Mouse (Mus musculus) forebrain, embryonic 11.5 days (tissue): ENCODE results near the gene Nell1. TPM values are rescaled to one million over a fixed set of nuclear protein-coding genes. Genes with fewer than 3 reads are reported as not detected.

Source experiments
- ATAC-seq: fragments of 200-750 bp; cut with Nextera tagmentation; replicated peaks from 2 replicates; pipeline ENCODE4 v1.8.0; 2017; ENCODE audit warnings: moderate TSS enrichment; ENCODE audit not compliant: low FRiP score
- DNase-seq: peaks from one replicate; pipeline ENCODE4 v3.0.0-alpha.2; 2017; ENCODE audit warnings: low spot score
- H3K27ac ChIP-seq: fragments of 300-500 bp; sonication (generic); 2 replicates; pipeline ENCODE4 v1.5.1; 2014; ENCODE audit warnings: low read depth, low read length
- H3K27me3 ChIP-seq: fragments of 300-500 bp; sonication (generic); 2 replicates; pipeline ENCODE4 v1.6.1; 2014; ENCODE audit warnings: mild to moderate bottlenecking, low read length, mixed read lengths; ENCODE audit not compliant: control insufficient read depth, insufficient read depth
- H3K36me3 ChIP-seq: fragments of 300-500 bp; sonication (generic); 2 replicates; pipeline ENCODE4 v1.6.1; 2014; ENCODE audit warnings: mild to moderate bottlenecking, low read length, moderate library complexity, mixed read lengths; ENCODE audit not compliant: control insufficient read depth, insufficient read depth
- H3K4me1 ChIP-seq: fragments of 300-500 bp; sonication (generic); replicated peaks from 2 replicates; pipeline ENCODE4 v1.6.1; 2014; ENCODE audit warnings: low read length, mixed read lengths; ENCODE audit not compliant: control insufficient read depth, insufficient read depth
- H3K4me2 ChIP-seq: fragments of 300-500 bp; sonication (generic); 2 replicates; pipeline ENCODE4 v1.6.1; 2014; ENCODE audit warnings: low read depth, mild to moderate bottlenecking, low read length, moderate library complexity, mixed read lengths; ENCODE audit not compliant: severe bottlenecking
- H3K4me3 ChIP-seq: fragments of 300-500 bp; sonication (generic); 2 replicates; pipeline ENCODE4 v1.5.1; 2014; ENCODE audit warnings: low read depth, low read length
- H3K9ac ChIP-seq: fragments of 300-500 bp; sonication (generic); 2 replicates; pipeline ENCODE4 v1.6.1; 2014; ENCODE audit warnings: low read length
- H3K9me3 ChIP-seq: fragments of 300-500 bp; sonication (generic); 2 replicates; pipeline ENCODE4 v1.6.1; 2016; ENCODE audit warnings: low read length, mixed read lengths; ENCODE audit not compliant: control insufficient read depth
- WGBS: fragments of 180-500 bp; shearing (Covaris S2); extraction: QIAGEN DNeasy Blood & Tissue Kit; methylation state at CpG from one replicate; pipeline ENCODE4 v1.1.7; 2014; 5-methylcytosine and 5-hydroxymethylcytosine counted together
- polyA plus RNA-seq: library from polyadenylated mRNA; unstranded; fragments of >200 nt; fragmentation: Nextera tagmentation; extraction: Ambion mirVana; gene quantifications from 2 replicates; pipeline ENCODE4 v1.2.1, GENCODE M21; 2014

Nell1 gene
- polyA plus RNA-seq, 1 experiment from 2014 or later: 0.92 TPM

DNA sequence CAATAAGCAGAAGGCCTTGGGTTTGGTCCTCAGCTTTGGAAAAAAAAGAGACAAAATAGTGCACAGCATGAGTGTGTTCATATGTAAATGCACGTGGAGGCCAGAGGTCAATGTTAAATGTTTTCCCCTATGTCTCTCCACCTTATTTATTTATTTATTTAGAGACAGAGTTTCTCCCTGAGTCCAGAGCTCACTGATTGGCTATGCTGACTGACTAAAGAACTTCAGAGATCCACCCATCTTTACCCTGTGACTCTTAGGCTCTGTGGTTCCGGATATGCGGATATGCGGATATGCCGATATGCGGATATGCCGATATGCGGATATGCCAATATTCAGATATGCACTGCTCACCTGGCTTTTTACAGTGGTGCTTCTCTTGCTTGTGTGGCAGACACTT, 11.3 kb downstream of the Nell1 start:
- H3K4me3 ChIP-seq: no peak overlapping the region
- WGBS: 93% methylated on average over 8 of the region's 8 CpGs
- no peak overlapping the region for H3K9ac ChIP-seq
- no peak for DNase-seq
- H3K4me1 ChIP-seq: peaks cover 4% of the 10 kb centered on the region; the same call in 1 of the 2 replicates
- no peak overlapping the region for H3K27ac ChIP-seq
- peaks cover 4% of the 10 kb centered on the region; the same call in 1 of the 2 replicates for H3K27me3 ChIP-seq
- no peaks in the 10 kb centered on the region for H3K36me3 ChIP-seq
- H3K4me2 ChIP-seq: no peak overlapping the region
- no peaks in the 10 kb centered on the region for H3K9me3 ChIP-seq
- ATAC-seq: no peak

DNA sequence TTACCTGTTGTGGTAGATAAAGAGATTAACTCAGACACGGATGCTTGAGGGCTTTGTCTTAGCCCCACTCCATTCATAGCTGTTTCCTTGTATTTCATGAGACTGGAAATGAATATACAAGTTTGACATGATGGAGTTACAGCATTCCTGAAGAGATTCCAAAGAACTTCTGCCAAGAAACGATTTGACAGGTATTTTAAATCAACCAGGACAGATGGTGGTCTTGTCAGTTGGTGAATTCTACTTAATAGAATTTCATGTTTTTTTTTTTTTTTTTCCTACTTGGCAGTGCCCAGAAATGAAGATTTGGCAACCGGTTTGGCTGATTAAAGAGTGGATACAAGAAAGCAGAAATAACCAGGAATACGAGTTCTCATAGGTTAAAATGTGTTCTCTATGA, 24.7 kb downstream of the Nell1 start:
- no peaks in the 10 kb centered on the region for H3K36me3 ChIP-seq
- no peak overlapping the region for H3K4me3 ChIP-seq
- no peak overlapping the region for H3K9ac ChIP-seq
- no peaks in the 10 kb centered on the region for H3K4me1 ChIP-seq
- H3K4me2 ChIP-seq: no peak overlapping the region
- no peak for ATAC-seq
- no peak overlapping the region for H3K27ac ChIP-seq
- no peaks in the 10 kb centered on the region for H3K9me3 ChIP-seq
- WGBS: 82% methylated on average over 4 of the region's 4 CpGs
- H3K27me3 ChIP-seq: no peaks in the 10 kb centered on the region
- DNase-seq: no peak

DNA sequence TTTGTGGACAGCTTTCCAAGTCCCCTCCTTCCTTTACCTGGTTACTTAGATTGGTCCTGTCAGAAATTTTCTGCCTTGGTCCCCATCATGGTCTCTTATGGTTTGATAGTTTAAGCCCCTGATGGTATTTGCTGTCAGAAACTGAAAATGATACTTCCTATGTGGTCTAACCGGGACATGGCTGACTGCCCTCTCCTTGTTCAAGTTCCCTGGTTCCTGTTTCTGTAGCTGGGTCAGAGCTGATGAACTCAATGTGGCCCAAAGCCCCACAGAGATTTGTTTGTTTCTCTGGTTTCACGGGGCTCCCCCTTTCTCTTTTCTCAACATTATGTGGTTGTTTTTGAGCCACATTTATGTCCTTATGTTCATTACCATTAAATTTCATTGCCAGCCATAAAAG, 30.6 kb downstream of the Nell1 start:
- Histone ChIP-seq H3K4me3 (no peak overlapping the region), H3K9ac (no peak overlapping the region), H3K27ac (no peak overlapping the region), H3K4me2 (no peak overlapping the region), H3K27me3 (no peaks in the 10 kb centered on the region), H3K4me1 (no peaks in the 10 kb centered on the region), H3K36me3 (no peaks in the 10 kb centered on the region), H3K9me3 (no peaks in the 10 kb centered on the region)
- no peak for DNase-seq
- WGBS: 78% methylated on average over 2 of the region's 2 CpGs
- no peak for ATAC-seq

DNA sequence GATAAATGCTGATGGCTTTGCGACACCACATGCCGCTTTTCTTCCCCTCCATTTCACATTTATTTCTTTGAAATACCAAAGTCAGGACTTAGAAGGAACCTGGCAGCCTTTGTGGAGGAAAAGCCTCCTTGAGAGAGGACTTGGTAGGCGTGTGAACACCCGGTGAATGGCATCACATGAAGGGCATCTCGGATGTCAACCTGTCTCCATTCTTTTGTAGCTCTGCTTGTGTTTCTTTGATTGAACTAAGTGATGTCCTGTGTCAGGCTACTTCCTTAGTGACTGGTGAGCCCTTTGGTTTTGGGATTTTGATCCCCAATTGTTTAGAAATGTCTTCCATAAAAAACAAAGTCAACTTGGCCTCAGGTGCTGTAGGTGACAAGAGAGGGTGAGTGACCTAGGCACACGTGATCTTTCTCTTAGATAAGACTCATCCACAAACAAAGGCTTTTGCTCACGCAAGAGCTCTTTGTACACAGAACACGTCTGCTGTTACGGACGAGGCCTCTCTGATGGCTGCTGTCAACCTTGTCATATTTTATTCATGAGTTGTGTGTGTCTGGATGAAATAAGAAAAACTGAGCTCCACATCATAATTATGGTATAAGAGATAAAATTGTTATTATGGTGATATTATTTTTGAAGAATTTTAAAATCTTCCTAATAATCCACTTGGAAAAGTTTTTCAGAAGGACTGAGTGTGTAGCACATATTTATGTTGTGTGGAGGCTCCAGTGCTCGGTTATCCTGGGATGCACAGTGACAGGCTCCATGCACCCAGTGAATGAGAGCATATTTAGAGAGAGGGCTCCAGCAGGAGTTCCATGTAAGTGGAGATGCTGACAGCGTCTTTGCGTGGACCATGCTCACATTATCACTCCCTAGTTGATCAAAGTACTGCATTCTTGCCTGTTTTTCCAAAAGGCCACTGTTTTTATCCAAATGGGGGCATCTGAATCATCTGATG, 60.8 kb downstream of the Nell1 start:
- no peaks in the 10 kb centered on the region for H3K27me3 ChIP-seq
- DNase-seq: no peak
- no peak overlapping the region for H3K27ac ChIP-seq
- no peaks in the 10 kb centered on the region for H3K4me1 ChIP-seq
- H3K4me2 ChIP-seq: no peak overlapping the region
- no peak overlapping the region for H3K4me3 ChIP-seq
- no peaks in the 10 kb centered on the region for H3K36me3 ChIP-seq
- no peak overlapping the region for H3K9ac ChIP-seq
- no peaks in the 10 kb centered on the region for H3K9me3 ChIP-seq
- WGBS: 82% methylated on average over 13 of the region's 13 CpGs
- ATAC-seq: no peak

DNA sequence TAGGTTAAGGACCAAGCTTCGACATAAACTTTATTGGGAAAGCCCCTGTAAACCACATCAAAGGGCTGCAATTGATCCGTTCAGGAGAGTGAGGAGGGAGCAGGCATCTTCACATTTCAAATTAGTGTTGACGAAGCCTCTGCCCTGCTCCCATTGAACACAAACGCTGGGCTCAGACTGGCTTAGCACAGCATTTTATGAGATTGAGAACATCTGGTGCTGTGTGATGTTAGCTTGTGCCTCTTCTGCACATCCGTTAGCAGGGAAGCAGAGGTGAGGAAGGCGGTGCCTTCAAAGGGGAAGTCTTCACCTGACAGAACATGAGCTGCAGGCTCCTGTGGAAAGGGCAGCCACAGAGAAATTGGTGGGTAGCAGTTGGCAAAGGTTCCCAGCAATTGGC, 66.4 kb downstream of the Nell1 start:
- no peak for ATAC-seq
- no peak overlapping the region for H3K4me2 ChIP-seq
- no peak for DNase-seq
- no peak overlapping the region for H3K9ac ChIP-seq
- H3K36me3 ChIP-seq: no peaks in the 10 kb centered on the region
- no peak overlapping the region for H3K27ac ChIP-seq
- no peaks in the 10 kb centered on the region for H3K9me3 ChIP-seq
- H3K4me1 ChIP-seq: no peaks in the 10 kb centered on the region
- no peaks in the 10 kb centered on the region for H3K27me3 ChIP-seq
- WGBS: 72% methylated on average over 6 of the region's 6 CpGs
- H3K4me3 ChIP-seq: no peak overlapping the region

DNA sequence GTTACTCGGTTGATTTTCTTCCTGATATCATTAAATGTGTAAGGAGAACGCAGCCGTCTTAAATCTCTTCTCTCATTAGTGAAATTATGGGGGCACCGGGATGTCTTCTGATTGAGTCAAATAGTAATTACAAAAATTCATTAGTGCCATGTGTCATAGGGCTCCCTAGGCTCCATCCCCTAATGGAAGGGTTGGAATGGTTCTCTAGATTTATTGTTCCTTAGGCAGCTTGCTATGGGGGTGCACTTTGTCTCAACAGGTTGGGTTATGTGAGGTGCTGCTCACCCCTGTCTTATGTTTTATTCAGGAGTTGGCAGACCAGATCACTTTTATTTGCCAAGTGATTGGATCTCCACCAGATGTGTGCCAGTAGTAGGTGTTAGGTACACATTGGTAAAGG, 75.5 kb downstream of the Nell1 start:
- Histone ChIP-seq H3K9ac (no peak overlapping the region), H3K27me3 (no peaks in the 10 kb centered on the region), H3K9me3 (no peaks in the 10 kb centered on the region), H3K36me3 (no peaks in the 10 kb centered on the region), H3K4me2 (no peak overlapping the region), H3K4me1 (no peaks in the 10 kb centered on the region), H3K4me3 (no peak overlapping the region), H3K27ac (no peak overlapping the region)
- DNase-seq (no peak), ATAC-seq (no peak)
- WGBS: 89% methylated on average over 4 of the region's 4 CpGs

DNA sequence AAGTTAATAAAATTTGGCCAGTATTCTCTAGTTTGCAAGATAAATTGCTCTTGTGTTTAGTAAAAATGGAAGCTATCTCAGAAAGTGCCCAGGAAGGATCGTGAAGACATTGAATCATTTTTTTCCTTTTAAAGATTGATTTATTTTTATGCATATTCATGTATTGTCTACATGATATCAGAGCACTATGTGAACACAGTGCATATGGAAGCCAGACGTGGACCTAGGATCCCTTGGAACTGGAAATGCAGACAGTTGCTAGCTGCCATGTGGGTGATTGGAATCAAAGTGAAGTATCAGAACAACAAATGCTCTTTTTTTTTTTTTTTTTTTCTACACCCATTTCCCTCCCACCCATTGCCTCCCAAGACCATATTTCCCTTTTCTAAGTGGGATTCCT, 79.0 kb downstream of the Nell1 start:
- Histone ChIP-seq H3K9ac (no peak overlapping the region), H3K27me3 (no peaks in the 10 kb centered on the region), H3K36me3 (no peaks in the 10 kb centered on the region), H3K4me3 (no peak overlapping the region), H3K27ac (no peak overlapping the region), H3K4me2 (no peak overlapping the region), H3K9me3 (no peaks in the 10 kb centered on the region), H3K4me1 (no peaks in the 10 kb centered on the region)
- no peak for DNase-seq
- no peak for ATAC-seq
- 84% methylated on average over 2 of the region's 2 CpGs for WGBS

DNA sequence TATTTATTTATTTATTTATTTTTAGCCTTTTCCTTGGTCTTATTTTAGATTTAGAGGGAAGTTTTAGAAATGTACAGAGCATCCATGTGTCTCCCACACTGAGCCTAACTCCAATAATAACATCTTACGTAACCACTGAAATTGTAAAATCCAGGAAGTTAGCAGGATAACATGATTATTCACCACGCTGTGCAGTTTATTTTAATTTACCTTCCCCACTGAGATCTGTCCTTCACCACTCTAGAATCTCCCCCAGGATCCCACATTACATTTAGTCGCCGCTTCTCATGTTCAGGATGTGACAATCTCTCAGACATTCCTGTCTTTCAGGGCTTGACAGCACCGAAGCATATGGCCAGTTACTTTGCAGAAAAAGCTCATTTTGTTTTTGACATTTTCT, 119.8 kb downstream of the Nell1 start:
- H3K27ac ChIP-seq: no peak overlapping the region
- WGBS: 85% methylated on average over 5 of the region's 5 CpGs

More for the DNA sequence above, 119.8 kb downstream of the Nell1 start:
- no peak overlapping the region for H3K4me3 ChIP-seq
- ATAC-seq (no peak), DNase-seq (no peak)
- no peak overlapping the region for H3K4me2 ChIP-seq
- H3K4me1 ChIP-seq: no peaks in the 10 kb centered on the region
- H3K9me3 ChIP-seq: no peaks in the 10 kb centered on the region
- no peaks in the 10 kb centered on the region for H3K36me3 ChIP-seq
- H3K9ac ChIP-seq: no peak overlapping the region
- H3K27me3 ChIP-seq: no peaks in the 10 kb centered on the region
